Mouse (Mus musculus): Measurements from ENCODE around the gene Chchd6. TPM values are rescaled to one million over a fixed set of nuclear protein-coding genes. Genes with fewer than 3 reads are reported as not detected.
A peak's percentile ranks its signal among the peaks of the same experiment; 100 is the strongest.

Gene Chchd6
- polyA plus RNA-seq, 1 experiment from 2014 or later = 91.4 TPM

GRCm38 (mm10) chr6:89403257-89404225 is 191.9 kb downstream of the Chchd6 start:
- H3K27ac ChIP-seq (replicated peaks) = no peak overlapping the region
- WGBS = 86% methylated on average over 2 of the region's 2 CpGs
- no peak overlapping the region for H3K4me3 ChIP-seq
- H3K9me3 ChIP-seq (replicated peaks) = no peaks in the 10 kb centered on the region
- H3K36me3 ChIP-seq = no peaks in the 10 kb centered on the region
- no peaks in the 10 kb centered on the region for H3K27me3 ChIP-seq (ENCODE audit: low read depth, poor library complexity, severe bottlenecking)
- DNase-seq (ENCODE audit: low spot score) = no peak
- peaks cover 10% of the 10 kb centered on the region for H3K4me1 ChIP-seq

- Histone ChIP-seq H3K4me3 (no peak overlapping the region), H3K4me1 (peaks cover 5% of the 10 kb centered on the region), H3K9me3 (replicated peaks) (no peaks in the 10 kb centered on the region), H3K27ac (replicated peaks) (no peak overlapping the region), H3K27me3 (ENCODE audit: low read depth, poor library complexity, severe bottlenecking) (no peaks in the 10 kb centered on the region), H3K36me3 (no peaks in the 10 kb centered on the region)
- no peak for DNase-seq (ENCODE audit: low spot score)
- WGBS = 91% methylated on average over 2 of the region's 2 CpGs
Observed at GRCm38 (mm10) chr6:89402406-89402805, 193.0 kb downstream of the Chchd6 start.

GRCm38 (mm10) chr6:89399564-89399963 is 195.9 kb downstream of the Chchd6 start:
- H3K4me3 ChIP-seq = no peak overlapping the region
- no peak for DNase-seq (ENCODE audit: low spot score)
- no peaks in the 10 kb centered on the region for H3K36me3 ChIP-seq
- H3K4me1 ChIP-seq = no peaks in the 10 kb centered on the region
- 100% methylated on average over 1 of the region's 1 CpGs for WGBS
- H3K27me3 ChIP-seq (ENCODE audit: low read depth, poor library complexity, severe bottlenecking) = no peaks in the 10 kb centered on the region
- H3K9me3 ChIP-seq (replicated peaks) = no peaks in the 10 kb centered on the region
- H3K27ac ChIP-seq (replicated peaks) = no peak overlapping the region

- Histone ChIP-seq H3K36me3 (no peaks in the 10 kb centered on the region), H3K9me3 (replicated peaks) (no peaks in the 10 kb centered on the region), H3K4me1 (no peaks in the 10 kb centered on the region), H3K4me3 (no peak overlapping the region), H3K27ac (replicated peaks) (no peak overlapping the region), H3K27me3 (ENCODE audit: low read depth, poor library complexity, severe bottlenecking) (no peaks in the 10 kb centered on the region)
- DNase-seq (ENCODE audit: low spot score) = no peak
- 87% methylated on average over 4 of the region's 4 CpGs for whole genome bisulfite sequencing
Observed at GRCm38 (mm10) chr6:89397919-89398318, 197.5 kb downstream of the Chchd6 start.

GRCm38 (mm10) chr6:89393820-89394219 is 201.6 kb downstream of the Chchd6 start:
- WGBS = 87% methylated on average over 2 of the region's 2 CpGs
- no peak overlapping the region for H3K4me3 ChIP-seq
- DNase-seq (ENCODE audit: low spot score) = no peak
- no peaks in the 10 kb centered on the region for H3K9me3 ChIP-seq (replicated peaks)
- no peaks in the 10 kb centered on the region for H3K4me1 ChIP-seq
- H3K27ac ChIP-seq (replicated peaks) = no peak overlapping the region
- H3K27me3 ChIP-seq (ENCODE audit: low read depth, poor library complexity, severe bottlenecking) = no peaks in the 10 kb centered on the region
- no peaks in the 10 kb centered on the region for H3K36me3 ChIP-seq

DNA sequence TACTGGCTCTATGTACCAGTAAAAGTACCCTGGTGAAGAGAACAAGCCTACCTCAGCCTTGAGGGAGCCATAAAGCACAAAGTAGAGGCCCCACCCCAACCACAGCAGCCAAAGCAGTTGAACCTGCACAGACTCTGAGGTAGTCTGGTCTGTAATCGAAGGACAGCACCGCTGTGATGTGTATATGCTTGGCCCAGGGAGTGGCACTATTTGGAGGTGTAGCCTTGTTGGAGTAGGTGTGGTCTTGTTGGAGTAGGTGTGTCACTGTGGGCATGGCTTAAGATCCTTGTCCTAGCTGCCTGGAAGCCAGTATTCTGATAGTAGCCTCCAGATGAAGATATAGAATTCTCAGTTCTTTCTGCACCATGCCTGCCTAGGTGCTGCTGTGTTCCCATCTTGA is 203.2 kb downstream of the Chchd6 start:
- WGBS = 91% methylated on average over 2 of the region's 2 CpGs
- Histone ChIP-seq H3K27me3 (ENCODE audit: low read depth, poor library complexity, severe bottlenecking) (no peaks in the 10 kb centered on the region), H3K27ac (replicated peaks) (no peak overlapping the region), H3K4me1 (no peaks in the 10 kb centered on the region), H3K9me3 (replicated peaks) (no peaks in the 10 kb centered on the region), H3K4me3 (no peak overlapping the region), H3K36me3 (no peaks in the 10 kb centered on the region)
- no peak for DNase-seq (ENCODE audit: low spot score)

DNA sequence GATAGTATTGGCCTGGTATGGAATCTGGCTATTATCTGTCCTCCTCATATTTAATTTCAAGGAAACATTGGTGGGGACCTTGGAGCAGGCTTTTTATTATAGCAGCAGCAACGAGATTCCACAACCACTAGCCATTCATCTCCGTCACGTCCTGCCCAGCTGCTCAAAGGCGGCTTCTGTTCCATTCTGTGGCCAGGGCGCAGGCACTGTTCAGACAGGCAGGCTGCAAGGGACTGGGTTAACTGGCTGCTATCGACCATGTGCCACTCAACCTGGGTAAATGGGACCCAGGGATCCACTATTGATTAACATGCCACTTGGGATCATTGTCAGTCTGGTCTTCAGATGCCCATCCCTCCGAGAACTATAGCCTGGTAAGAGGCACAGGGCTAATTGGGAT is 205.7 kb downstream of the Chchd6 start:
- WGBS = 88% methylated on average over 7 of the region's 7 CpGs
- no peaks in the 10 kb centered on the region for H3K4me1 ChIP-seq
- no peaks in the 10 kb centered on the region for H3K9me3 ChIP-seq (replicated peaks)
- H3K27me3 ChIP-seq (ENCODE audit: low read depth, poor library complexity, severe bottlenecking) = no peaks in the 10 kb centered on the region
- no peak for DNase-seq (ENCODE audit: low spot score)
- no peaks in the 10 kb centered on the region for H3K36me3 ChIP-seq
- H3K4me3 ChIP-seq = no peak overlapping the region
- no peak overlapping the region for H3K27ac ChIP-seq (replicated peaks)

- no peaks in the 10 kb centered on the region for H3K9me3 ChIP-seq (replicated peaks)
- H3K27me3 ChIP-seq (ENCODE audit: low read depth, poor library complexity, severe bottlenecking) = peaks cover 4% of the 10 kb centered on the region; the same call in 1 of the 2 replicates
- WGBS = 68% methylated on average over 1 of the region's 1 CpGs
- no peak overlapping the region for H3K27ac ChIP-seq (replicated peaks)
- peaks cover 15% of the 10 kb centered on the region for H3K4me1 ChIP-seq
- H3K36me3 ChIP-seq = no peaks in the 10 kb centered on the region
- H3K4me3 ChIP-seq = no peak overlapping the region
- DNase-seq (ENCODE audit: low spot score) = no peak
Observed at GRCm38 (mm10) chr6:89386956-89387355, 208.5 kb downstream of the Chchd6 start.

GRCm38 (mm10) chr6:89384699-89385098 is 210.8 kb downstream of the Chchd6 start:
- Histone ChIP-seq H3K4me3 (no peak overlapping the region), H3K36me3 (no peaks in the 10 kb centered on the region), H3K27ac (replicated peaks) (no peak overlapping the region), H3K4me1 (peaks cover 33% of the 10 kb centered on the region), H3K9me3 (replicated peaks) (no peaks in the 10 kb centered on the region), H3K27me3 (ENCODE audit: low read depth, poor library complexity, severe bottlenecking) (peaks cover 4% of the 10 kb centered on the region)
- WGBS = 88% methylated on average over 2 of the region's 2 CpGs
- no peak for DNase-seq (ENCODE audit: low spot score)

GRCm38 (mm10) chr6:89381851-89382250 is 213.6 kb downstream of the Chchd6 start:
- DNase-seq (ENCODE audit: low spot score) = peak; percentile 18
- Histone ChIP-seq H3K36me3 (no peaks in the 10 kb centered on the region), H3K9me3 (replicated peaks) (no peaks in the 10 kb centered on the region), H3K4me1 (peaks cover 33% of the 10 kb centered on the region), H3K4me3 (no peak overlapping the region), H3K27ac (replicated peaks) (peak overlapping the region; percentile 67; the same call in 1 of the 2 replicates), H3K27me3 (ENCODE audit: low read depth, poor library complexity, severe bottlenecking) (peaks cover 4% of the 10 kb centered on the region)
- WGBS = 4% methylated on average over 5 of the region's 5 CpGs

- Histone ChIP-seq H3K4me3 (no peak overlapping the region), H3K27me3 (ENCODE audit: low read depth, poor library complexity, severe bottlenecking) (peaks cover 4% of the 10 kb centered on the region), H3K27ac (replicated peaks) (peak overlapping the region; percentile 67; the same call in 1 of the 2 replicates), H3K9me3 (replicated peaks) (no peaks in the 10 kb centered on the region), H3K36me3 (no peaks in the 10 kb centered on the region), H3K4me1 (peaks cover 33% of the 10 kb centered on the region)
- DNase-seq (ENCODE audit: low spot score) = no peak
- WGBS = 59% methylated on average over 3 of the region's 3 CpGs
Observed at GRCm38 (mm10) chr6:89381172-89381571, 214.3 kb downstream of the Chchd6 start.

- DNase-seq (ENCODE audit: low spot score) = no peak
- WGBS = 22% methylated on average over 3 of the region's 3 CpGs
- no peak overlapping the region for H3K4me3 ChIP-seq
- H3K27ac ChIP-seq (replicated peaks) = peak overlapping the region; percentile 67
- H3K27me3 ChIP-seq (ENCODE audit: low read depth, poor library complexity, severe bottlenecking) = peaks cover 4% of the 10 kb centered on the region
- H3K36me3 ChIP-seq = no peaks in the 10 kb centered on the region
- H3K9me3 ChIP-seq (replicated peaks) = no peaks in the 10 kb centered on the region
- peaks cover 33% of the 10 kb centered on the region for H3K4me1 ChIP-seq
Observed at GRCm38 (mm10) chr6:89380751-89381150, 214.7 kb downstream of the Chchd6 start.

DNA sequence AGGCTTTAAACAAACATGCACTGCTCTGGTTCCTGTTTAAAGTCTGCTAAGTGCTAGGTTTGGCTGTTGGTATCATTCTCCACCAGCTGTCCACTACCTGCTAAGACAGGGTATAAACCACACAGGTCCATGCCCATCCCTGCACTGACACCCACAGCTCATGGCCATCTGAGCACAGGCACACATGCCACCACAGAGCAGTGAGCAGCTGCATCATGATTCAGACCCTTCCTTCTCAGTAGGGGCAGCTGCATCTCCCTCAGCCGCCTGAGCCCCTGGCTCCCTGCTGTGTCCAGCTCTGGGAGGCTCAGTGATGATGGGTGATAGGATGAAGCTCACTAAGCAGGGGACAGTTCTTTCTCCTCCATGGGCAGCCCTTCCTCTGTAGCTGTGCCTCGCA is 217.2 kb downstream of the Chchd6 start:
- no peak overlapping the region for H3K27ac ChIP-seq (replicated peaks)
- no peak overlapping the region for H3K4me3 ChIP-seq
- DNase-seq (ENCODE audit: low spot score) = no peak
- no peaks in the 10 kb centered on the region for H3K36me3 ChIP-seq
- no peaks in the 10 kb centered on the region for H3K9me3 ChIP-seq (replicated peaks)
- WGBS = 74% methylated on average over 2 of the region's 2 CpGs
- H3K27me3 ChIP-seq (ENCODE audit: low read depth, poor library complexity, severe bottlenecking) = peaks cover 2% of the 10 kb centered on the region
- H3K4me1 ChIP-seq = peaks cover 31% of the 10 kb centered on the region
